Mouse (Mus musculus) cerebellum, adult 2 months (tissue): ENCODE measurements around the gene 2610507B11Rik. TPM values are rescaled to one million over a fixed set of nuclear protein-coding genes. Genes with fewer than 3 reads are reported as not detected.

Source experiments
- DNase-seq, 2 experiments: peaks; one replicate each; pipeline ENCODE4 v3.0.0; 2021
- H3K27ac ChIP-seq: fragments of 200-500 bp; 2 replicates; pipeline ENCODE4 v1.5.1; 2012; ENCODE audit warnings: low read length, control low read depth, inconsistent platforms; ENCODE audit not compliant: insufficient read depth
- H3K27me3 ChIP-seq: fragments of 200-500 bp; 2 replicates; pipeline ENCODE4 v1.6.1; 2012; ENCODE audit warnings: inconsistent platforms, mild to moderate bottlenecking, low read length, moderate library complexity; ENCODE audit not compliant: control insufficient read depth, insufficient read depth
- H3K4me1 ChIP-seq: fragments of 200-500 bp; 2 replicates; pipeline ENCODE4 v1.6.1; 2011; ENCODE audit warnings: low read length; ENCODE audit not compliant: control insufficient read depth, insufficient read depth
- H3K4me3 ChIP-seq: fragments of 200-500 bp; replicated peaks from 2 replicates; pipeline ENCODE3; 2011; ENCODE audit warnings: mild to moderate bottlenecking, low read depth, low read length, control low read depth; ENCODE audit not compliant: insufficient read depth
- CTCF ChIP-seq: fragments of 200-500 bp; IDR thresholded peaks from 2 replicates; pipeline ENCODE4 v1.5.1; 2011; ENCODE audit warnings: low read depth, mild to moderate bottlenecking, control low read depth, low read length, moderate library complexity, borderline replicate concordance; ENCODE audit not compliant: insufficient read depth
- POLR2A ChIP-seq: fragments of 200-500 bp; IDR thresholded peaks from 2 replicates; pipeline ENCODE4 v1.6.1; 2011; ENCODE audit warnings: low read length, control low read depth, borderline replicate concordance; ENCODE audit not compliant: insufficient read depth
- WGBS: fragments of 180-500 bp; shearing (Covaris S2); methylation state at CpG from one replicate; pipeline ENCODE4 v1.1.7; 2018; 5-methylcytosine and 5-hydroxymethylcytosine counted together
- polyA plus RNA-seq: library from polyadenylated mRNA; depleted of rRNA; stranded (reverse); fragments of >200 nt; gene quantifications from 2 replicates; pipeline ENCODE4 v1.2.3, GENCODE M21; 2012

Gene 2610507B11Rik
- polyA plus RNA-seq, 1 experiment: 118 TPM

DNA sequence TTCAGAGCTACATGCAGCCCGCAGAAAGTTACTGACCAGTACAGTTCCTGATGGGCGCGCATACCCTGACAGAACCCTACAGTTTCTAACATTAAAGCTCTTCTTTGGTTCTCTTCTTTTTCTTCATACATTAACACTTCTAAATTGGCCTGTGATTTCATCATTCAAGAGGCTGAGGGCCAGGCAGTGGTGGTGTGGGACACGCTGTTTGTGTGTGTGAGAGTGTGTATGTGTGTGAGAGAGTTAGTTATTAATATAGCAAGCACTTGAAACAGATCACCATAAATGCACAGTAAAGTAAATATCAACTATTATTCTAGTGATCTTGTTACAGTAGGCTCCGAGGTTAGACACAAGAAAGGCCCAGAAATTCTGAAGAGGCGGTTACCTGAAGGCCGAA lies 39.4 kb downstream of the 2610507B11Rik start:
- H3K27ac ChIP-seq: no peak overlapping the region
- no peak for TF ChIP-seq CTCF
- no peak for TF ChIP-seq POLR2A
- DNase-seq: no peak
- H3K4me3 ChIP-seq: peak overlapping the region; percentile 81
- H3K4me1 ChIP-seq: no peaks in the 10 kb centered on the region
- WGBS: 58% methylated on average over 7 of the region's 7 CpGs
- no peaks in the 10 kb centered on the region for H3K27me3 ChIP-seq

DNA sequence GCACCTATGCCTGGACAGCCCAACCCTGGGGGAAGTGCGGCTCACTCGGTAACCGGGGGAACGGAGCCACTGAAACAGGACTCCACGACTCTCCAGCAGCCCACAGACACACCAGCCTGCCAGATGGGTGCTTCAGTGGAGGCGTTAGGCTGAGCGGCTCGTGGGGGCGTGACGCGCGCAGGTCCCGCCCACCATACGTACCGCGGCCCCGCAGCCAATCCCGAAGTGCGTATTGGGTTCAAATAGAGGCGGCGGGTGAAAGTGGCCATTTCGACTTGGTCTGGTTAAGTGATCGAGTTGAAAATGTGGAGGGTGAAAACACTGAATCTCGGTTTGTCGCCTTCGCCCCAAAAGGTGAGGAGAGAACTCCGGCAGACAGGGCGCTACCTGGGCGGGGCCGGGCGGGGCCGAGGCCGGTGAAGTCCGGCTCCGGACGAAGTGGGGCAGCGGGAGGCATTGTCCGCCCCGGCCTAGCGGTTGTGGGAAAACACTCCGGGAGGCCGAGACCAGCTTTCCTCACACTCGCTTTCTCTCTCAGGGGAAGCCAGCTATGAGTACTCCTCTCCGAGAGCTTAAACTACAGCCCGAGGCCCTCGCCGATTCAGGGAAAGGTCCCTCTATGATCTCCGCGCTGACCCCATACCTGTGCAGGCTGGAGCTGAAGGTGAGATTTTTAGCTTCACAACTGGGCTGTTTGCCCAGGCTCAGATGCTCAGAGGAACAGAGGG lies 40.0 kb downstream of the 2610507B11Rik start, which contains the start of gene Spag5:
Gene Spag5, plus strand, starts transcription at position 173 of the 728 bp plus-strand sequence.
- no peak within 1 kb of the TSS for H3K27ac ChIP-seq
- no peaks in the 10 kb centered on the region for H3K27me3 ChIP-seq
- under 1% methylated on average over 49 of the region's 49 CpGs for WGBS
- H3K4me1 ChIP-seq: no peaks in the 10 kb centered on the region
- TF ChIP-seq CTCF (no peak), POLR2A (0 out of 2 replicates have a peak, but pooled peaks have one; percentile 16)
- DNase-seq: peak; percentile 84 to 86
- H3K4me3 ChIP-seq: peak within 1 kb of the TSS; percentile 81

DNA sequence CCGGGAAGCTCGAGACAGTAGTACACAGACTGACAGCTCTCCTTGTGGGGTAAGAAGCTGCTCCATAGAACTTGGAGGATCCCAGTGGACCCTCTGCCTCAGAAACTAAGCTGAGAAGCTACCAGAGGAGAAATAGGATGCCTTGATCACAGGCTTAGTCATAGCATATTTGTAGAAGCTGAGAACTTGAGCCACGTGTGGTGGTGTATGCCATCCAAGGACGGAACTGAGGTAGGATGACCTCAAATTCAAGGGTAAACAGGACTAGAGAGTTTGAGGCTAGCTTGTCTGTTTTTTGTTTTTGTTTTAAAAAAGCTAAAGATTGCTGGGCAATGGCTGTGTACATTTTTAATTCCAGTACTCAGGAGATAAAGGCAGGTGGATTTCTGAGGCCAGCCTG lies 43.7 kb downstream of the 2610507B11Rik start:
- no peaks in the 10 kb centered on the region for H3K4me1 ChIP-seq
- no peak overlapping the region for H3K4me3 ChIP-seq
- H3K27ac ChIP-seq: no peak overlapping the region
- DNase-seq: no peak
- no peak for TF ChIP-seq CTCF
- no peak for TF ChIP-seq POLR2A
- 88% methylated on average over 4 of the region's 4 CpGs for WGBS
- no peaks in the 10 kb centered on the region for H3K27me3 ChIP-seq

DNA sequence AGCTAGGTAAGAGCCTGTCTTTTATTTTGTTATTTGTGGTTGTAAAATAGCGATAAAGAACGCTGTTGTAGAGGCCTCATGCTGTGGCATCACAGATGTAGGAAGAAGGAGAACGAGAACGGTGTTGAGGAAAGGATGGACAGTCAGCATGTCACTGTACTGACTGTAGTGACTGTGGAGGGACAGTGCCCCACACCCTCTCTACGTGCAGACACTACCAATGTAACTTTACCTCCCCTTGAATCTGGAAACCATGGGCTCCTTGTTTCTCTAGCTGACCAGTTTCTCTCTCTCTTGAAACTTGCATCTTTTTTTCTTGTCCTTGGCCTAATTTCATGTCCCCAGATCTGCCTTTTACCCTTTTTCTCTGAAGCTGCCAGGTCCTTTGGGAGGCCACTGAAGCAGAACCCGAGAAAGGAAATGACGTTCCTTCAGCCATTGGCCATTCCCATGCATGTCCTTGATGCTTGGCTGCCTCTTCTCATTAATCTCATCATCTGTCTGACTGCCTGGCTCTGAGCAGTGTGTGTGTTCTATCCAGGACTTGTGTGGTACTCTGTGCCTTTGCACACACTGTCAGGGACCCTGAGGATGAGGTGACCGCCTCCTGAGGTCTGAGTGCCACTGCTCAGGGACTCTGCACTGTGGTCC lies 49.4 kb downstream of the 2610507B11Rik start:
- TF ChIP-seq CTCF (no peak), POLR2A (no peak)
- no peaks in the 10 kb centered on the region for H3K4me1 ChIP-seq
- no peak overlapping the region for H3K27ac ChIP-seq
- no peak overlapping the region for H3K4me3 ChIP-seq
- WGBS: 71% methylated on average over 8 of the region's 8 CpGs
- H3K27me3 ChIP-seq: no peaks in the 10 kb centered on the region
- no peak for DNase-seq

DNA sequence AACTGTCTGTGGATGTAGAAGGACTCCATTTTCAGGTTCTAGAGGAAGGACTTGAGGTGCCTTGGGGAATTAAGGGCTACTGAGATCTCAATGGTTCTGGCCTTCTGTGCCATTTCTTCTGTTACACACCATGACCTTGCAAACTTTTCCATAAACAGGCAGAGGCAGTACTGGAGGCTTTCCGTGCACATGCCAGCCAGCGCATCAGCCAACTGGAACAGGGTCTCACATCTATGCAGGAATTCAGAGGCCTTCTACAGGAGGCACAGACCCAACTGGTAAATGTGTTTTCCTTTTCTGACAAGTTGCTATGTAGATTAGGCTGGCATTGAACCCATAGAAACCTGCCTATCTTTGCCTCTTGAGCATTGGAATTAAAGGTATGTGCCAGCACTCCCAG lies 52.1 kb downstream of the 2610507B11Rik start:
- 92% methylated on average over 2 of the region's 2 CpGs for WGBS
- TF ChIP-seq CTCF: no peak
- TF ChIP-seq POLR2A: no peak
- Histone ChIP-seq H3K4me3 (no peak overlapping the region), H3K4me1 (no peaks in the 10 kb centered on the region), H3K27ac (no peak overlapping the region), H3K27me3 (no peaks in the 10 kb centered on the region)
- DNase-seq: no peak

DNA sequence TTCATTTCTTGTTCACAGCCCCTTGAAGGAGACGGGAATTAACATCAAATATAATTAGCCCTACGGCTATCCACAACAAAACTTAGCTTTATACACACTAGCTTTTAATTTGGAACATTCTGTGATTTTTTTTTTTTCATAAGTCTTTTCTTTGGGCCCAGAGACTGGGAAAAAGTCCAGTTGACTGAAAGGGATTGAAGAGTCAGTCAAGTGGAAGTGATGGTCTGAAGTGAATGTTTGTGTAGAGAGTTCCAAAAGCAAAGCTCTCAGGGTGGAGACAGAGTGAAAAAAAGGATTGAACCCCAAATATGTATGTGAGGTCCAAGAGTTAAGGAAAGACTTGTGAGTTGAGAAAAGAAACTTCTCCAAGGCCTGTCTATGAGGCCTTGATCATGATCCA lies 56.9 kb downstream of the 2610507B11Rik start:
- Histone ChIP-seq H3K4me3 (no peak overlapping the region), H3K27ac (no peak overlapping the region), H3K4me1 (no peaks in the 10 kb centered on the region), H3K27me3 (no peaks in the 10 kb centered on the region)
- DNase-seq: no peak
- WGBS: 77% methylated on average over 2 of the region's 2 CpGs
- TF ChIP-seq CTCF (no peak), POLR2A (no peak)

DNA sequence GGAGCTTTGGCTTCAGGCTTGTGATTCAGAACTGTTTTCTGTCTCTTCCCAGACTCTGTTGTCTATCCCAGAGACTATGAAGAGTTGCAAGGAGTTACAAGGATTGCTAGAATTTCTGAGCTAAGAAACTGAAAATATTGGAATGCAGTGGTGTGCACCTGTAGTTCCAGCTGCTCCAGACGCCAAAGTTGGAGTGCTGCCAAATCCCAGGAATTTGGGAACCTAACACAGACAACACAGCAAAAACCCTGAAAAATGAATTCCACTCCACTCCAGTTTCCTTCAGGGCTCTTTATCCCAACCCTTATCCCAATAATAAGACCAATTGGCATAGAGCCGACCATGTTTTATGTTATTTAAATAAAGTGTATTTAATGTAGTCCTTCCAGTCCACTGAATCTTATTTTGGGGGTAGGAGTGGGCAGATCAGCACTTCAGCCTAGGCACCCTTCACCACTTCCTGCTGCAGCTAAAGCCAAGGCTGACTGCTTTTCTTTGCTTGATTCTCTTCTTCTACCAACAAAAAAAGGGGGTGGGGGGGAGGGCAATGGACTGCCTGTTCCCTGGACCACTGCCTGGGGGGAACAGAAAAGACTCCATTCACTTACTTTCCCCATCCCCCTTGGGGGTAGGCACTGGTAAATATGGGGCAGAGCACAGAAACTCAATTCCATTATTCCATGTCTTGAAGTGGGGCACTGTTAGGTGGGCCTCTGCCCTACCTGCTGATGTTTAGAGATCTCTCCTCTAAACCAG lies 60.7 kb downstream of the 2610507B11Rik start:
- Histone ChIP-seq H3K27ac (peak overlapping the region; percentile 14; the same call in 1 of the 2 replicates), H3K4me3 (peak overlapping the region; percentile 85), H3K27me3 (no peaks in the 10 kb centered on the region), H3K4me1 (peaks cover 8% of the 10 kb centered on the region)
- no peak for TF ChIP-seq POLR2A
- no peak for TF ChIP-seq CTCF
- WGBS: 37% methylated on average over 2 of the region's 2 CpGs
- DNase-seq: no peak

DNA sequence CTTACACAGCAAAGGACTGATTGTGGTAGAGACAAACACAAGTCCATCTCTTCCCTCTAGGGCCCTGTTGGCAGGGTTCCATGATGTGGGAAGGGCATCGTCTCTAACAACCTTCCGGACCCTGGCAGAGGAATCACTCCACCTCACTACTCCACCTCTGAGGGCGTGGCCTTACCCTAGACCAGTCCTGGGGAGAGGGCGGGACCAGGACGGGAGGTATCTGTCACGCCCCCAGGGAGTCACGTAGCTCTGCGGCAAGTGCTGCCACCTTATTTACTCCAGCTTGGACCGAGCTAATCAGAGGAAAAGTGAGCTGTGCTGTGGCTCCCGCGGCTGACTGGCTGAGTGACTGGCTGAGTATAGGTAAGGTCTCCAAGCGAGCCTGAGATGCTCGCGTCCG lies 61.3 kb downstream of the 2610507B11Rik start, which contains the start of gene Aldoc:
Gene Aldoc, plus strand, starts transcription at position 109 of the 400 bp plus-strand sequence.
- Histone ChIP-seq H3K27ac (peak within 1 kb of the TSS; percentile 68), H3K27me3 (no peaks in the 10 kb centered on the region), H3K4me1 (peaks cover 8% of the 10 kb centered on the region), H3K4me3 (peak within 1 kb of the TSS; percentile 85)
- peak; percentile 89 to 94 for DNase-seq
- 11% methylated on average over 15 of the region's 15 CpGs for WGBS
- TF ChIP-seq POLR2A: peak; percentile 76
- no peak for TF ChIP-seq CTCF
